Mouse (Mus musculus) liver, adult (tissue): ENCODE measurements around the gene Calm4.
"Not testable (repeated sequence)": the region's sequence is repeated elsewhere in the genome, so short reads cannot be mapped to it uniquely, and the experiment has no call there.

Experiments used
- GATA4 ChIP-seq: IDR thresholded peaks from 2 replicates; pipeline ENCODE4 v1.6.1; 2014; ENCODE audit warnings: mild to moderate bottlenecking, low read length; ENCODE audit not compliant: insufficient replicate concordance

Gene Calm4

GRCm38 (mm10) chr13:3832450-3832849, 5.1 kb upstream of the Calm4 start:
- TF ChIP-seq GATA4 = no peak

DNA sequence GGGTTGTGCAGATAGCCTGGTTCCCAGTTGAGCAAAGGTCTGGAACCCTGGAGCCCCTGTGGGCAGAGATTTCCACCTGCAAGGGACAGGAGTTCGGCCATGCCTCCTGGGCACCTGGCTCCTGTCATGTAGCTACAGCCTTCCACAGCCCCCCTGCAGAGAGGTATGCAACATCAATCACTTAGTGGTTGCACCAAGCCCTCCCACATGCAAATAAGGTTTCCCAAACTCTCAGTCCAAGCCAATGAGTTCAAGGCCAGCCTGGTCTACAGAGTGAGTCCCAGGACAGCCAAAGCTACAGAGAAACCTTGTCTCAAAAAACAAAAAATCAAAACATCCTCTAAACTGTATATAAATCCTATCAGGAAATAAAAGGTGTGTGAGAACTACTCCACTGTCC, 12.8 kb downstream of the Calm4 start:
- no peak for TF ChIP-seq GATA4

DNA sequence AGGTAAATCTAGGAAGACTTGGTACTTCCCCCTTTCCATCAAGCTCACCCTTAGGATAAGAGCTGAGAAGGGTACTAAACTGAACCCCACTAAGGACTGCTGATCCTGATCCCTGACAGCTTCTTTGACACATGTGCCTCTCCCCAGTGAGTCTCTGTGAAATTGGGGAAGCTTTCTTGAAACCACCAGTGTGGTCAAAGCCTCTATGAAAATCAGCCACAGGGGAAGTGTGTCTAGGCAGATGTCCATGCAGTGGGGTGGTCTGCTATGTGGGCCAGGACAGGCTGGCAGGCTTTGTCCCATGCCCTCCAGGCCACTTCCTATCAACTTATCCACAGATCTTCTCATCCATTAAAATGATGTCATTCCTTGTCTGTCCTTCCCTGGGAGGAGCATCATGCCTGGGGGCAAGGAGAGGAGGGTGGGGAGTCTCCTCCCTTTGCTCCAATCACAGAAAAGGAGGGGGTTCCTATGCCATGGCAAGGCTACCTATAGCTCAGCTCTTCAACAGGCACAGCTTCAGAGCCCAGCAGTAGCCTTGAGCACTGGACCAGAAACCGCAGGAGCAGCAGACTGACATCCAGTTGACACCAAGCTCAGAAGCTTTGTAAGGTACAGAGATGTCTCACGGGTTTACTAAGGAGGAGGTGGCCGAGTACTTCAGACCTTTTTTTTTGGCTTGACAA, 16.2 kb downstream of the Calm4 start, which contains the start of gene Calm5:
TSS of gene Calm5 (plus strand) at position 526 of the 686 bp plus-strand sequence.
- TF ChIP-seq GATA4 = not testable (repeated sequence)

DNA sequence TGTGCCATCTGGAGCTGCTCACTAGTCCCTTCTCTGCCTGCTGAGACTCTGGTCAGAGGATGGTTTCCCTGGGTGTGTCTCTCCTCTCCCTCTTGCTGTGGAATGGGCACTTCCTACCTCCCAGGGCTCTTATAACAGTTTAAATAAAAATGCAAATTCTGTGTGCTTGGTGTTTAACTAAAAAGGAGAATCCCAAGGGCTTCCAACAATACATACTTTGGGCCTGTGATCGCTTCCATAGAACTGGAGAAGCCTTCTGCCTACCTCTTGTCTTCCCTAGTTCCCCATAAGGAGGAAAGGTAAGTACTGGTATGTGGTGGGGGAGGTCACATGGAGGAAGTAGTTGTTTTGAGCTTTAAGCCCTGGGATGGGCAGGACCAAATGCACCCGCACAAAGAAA, 17.3 kb downstream of the Calm4 start:
- no peak for TF ChIP-seq GATA4

DNA sequence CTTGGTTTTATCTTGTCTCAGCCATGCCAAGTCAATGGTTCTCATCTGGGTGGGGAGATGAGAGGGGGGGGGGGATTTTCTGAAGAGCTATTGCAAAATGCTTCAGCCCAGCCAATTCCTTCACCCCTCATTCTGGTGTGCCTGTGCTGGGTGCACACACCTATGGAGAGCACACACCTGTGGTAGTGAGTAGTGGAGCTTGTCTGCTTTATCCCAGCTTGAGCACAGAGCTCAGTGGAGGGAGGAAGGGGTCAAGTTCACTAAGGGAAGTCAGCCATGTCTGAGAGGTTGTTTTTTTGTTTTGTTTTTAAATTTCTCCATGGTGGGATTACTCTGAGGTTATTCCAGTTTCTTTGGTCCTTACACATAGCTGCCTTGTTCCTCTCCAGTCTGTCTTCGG, 18.7 kb downstream of the Calm4 start:
- no peak for TF ChIP-seq GATA4

- no peak for TF ChIP-seq GATA4
Measured at GRCm38 (mm10) chr13:3861251-3861650, 23.7 kb downstream of the Calm4 start.

GRCm38 (mm10) chr13:3862325-3862724, 24.8 kb downstream of the Calm4 start:
- TF ChIP-seq GATA4 = no peak

DNA sequence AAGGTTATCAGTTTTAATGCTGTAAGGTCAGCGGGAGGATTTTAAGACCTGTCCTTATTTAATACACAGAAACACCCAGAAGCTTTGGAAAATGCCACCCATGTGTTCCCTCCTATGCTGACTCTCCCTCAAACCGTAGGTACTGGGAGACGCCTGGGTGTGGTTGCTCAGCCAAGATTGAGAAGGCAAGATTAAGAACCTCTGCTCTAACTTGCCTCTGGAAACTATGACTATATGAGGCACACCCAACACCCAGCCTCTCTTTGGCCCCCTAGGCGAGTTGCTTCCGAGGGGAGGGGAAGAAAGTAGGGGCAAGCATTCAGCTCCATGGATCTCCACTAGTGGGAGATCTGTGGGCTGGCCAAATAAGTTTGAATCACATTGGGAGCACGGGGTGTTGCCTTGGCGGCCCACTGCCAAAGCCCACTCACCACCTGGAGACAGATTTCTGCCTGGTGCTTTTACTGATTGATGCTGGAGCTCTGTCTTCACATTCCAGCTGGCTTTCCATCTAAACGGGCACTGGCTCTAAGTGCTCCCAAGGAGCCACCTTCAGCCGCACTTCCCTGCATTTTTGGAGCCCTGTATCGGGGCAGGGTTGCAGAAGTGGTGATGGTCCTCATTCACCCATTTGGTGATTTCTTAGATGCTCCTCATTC, 25.5 kb downstream of the Calm4 start:
- no peak for TF ChIP-seq GATA4

GRCm38 (mm10) chr13:3865648-3866354, 28.2 kb downstream of the Calm4 start:
- TF ChIP-seq GATA4 = no peak

- no peak for TF ChIP-seq GATA4
Measured at GRCm38 (mm10) chr13:3866355-3867052, 28.9 kb downstream of the Calm4 start.

DNA sequence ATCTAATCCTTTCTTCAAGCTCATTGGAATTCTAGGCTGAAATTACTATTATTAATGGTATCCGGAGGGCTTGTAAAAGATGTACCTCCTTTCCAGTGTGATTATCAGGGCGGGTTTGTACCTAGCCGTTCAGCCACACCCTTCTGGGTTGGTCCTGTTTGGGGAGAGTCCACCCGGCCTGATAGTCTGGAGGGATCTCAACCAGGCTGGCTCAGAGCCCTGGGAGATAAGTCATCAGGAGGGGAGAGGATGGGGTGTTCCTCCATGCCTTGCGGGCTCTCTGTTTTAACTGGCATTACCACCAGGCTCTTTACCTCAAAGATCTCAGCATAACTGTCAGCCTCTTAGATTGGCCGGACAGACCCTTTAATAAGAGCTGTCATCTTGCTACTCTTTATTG, 29.6 kb downstream of the Calm4 start:
- no peak for TF ChIP-seq GATA4

- no peak for TF ChIP-seq GATA4
Measured at GRCm38 (mm10) chr13:3869901-3870300, 32.3 kb downstream of the Calm4 start.

DNA sequence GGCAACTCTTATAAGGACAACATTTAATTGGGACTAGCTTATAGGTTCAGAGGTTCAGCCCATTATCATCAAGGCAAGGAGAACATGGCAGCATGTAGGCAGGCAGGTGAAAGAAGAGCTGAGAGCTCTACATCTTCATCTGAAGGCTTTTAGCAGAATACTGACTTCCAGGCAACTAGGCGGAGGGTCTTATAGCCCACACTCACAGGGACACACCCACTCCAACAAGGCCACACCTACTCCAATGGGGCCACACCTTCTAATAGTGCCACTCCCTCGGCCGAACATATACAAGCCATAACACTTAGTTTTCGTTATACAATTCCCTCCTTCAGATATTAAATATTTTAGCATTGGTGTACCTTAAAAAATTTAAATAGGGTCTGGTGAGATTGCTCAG, 35.3 kb downstream of the Calm4 start:
- TF ChIP-seq GATA4 = no peak

- no peak for TF ChIP-seq GATA4
Measured at GRCm38 (mm10) chr13:3876448-3876847, 38.9 kb downstream of the Calm4 start.

- no peak for TF ChIP-seq GATA4
Measured at GRCm38 (mm10) chr13:3877185-3877584, 39.6 kb downstream of the Calm4 start.

DNA sequence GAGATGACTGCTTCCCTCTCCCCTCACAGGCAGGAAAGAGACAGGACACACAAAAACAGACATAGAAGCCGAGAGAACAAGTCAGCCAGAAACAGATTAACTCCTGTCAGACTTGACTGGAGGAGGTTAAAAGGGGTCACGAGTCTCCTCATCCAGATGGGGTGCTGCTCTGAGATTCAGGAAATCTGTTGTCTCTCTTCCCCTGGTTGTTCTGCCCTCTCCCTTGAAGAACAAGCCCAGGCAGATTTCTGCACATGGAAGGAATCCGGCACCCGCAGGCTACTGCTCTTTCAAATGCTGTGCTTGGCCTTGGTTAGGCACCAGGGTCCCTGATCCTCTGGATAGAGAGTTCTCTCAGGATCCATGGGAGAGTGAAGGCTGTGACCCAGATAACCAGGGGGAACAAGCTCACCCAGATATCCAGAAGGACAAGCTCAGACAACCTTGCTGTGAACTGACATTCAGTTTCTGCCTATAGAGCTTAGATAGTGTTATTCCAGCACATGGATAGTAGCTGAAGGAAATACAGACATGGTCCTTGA, 40.2 kb downstream of the Calm4 start:
- TF ChIP-seq GATA4 = no peak

GRCm38 (mm10) chr13:3886663-3887062, 49.1 kb downstream of the Calm4 start:
- no peak for TF ChIP-seq GATA4
